Mouse (Mus musculus): Measurements from ENCODE around the gene Man2c1. TPM values are rescaled to one million over a fixed set of nuclear protein-coding genes. Genes with fewer than 3 reads are reported as not detected.

The Man2c1 gene
- polyA plus RNA-seq, 1 experiment from 2014 or later = 38.8 TPM

GRCm38 (mm10) chr9:57162496-57162895 lies 32.0 kb downstream of the Man2c1 start:
- H3K36me3 ChIP-seq (ENCODE audit: insufficient read depth, low read length) = no peaks in the 10 kb centered on the region
- H3K4me3 ChIP-seq (ENCODE audit: low read depth, low read length) = no peak overlapping the region
- TF ChIP-seq EP300 (IDR thresholded peaks at IDR 0.05) = no peak
- peak; percentile 78 for TF ChIP-seq CTCF (IDR thresholded peaks at IDR 0.05)
- peaks cover 8% of the 10 kb centered on the region; the same call in 1 of the 2 replicates for H3K4me1 ChIP-seq (ENCODE audit: insufficient read depth, low read depth, low read length)
- no peak overlapping the region for H3K4me2 ChIP-seq (replicated peaks; ENCODE audit: low read depth, low read length)
- H3K9me3 ChIP-seq (ENCODE audit: low read length) = no peaks in the 10 kb centered on the region
- 12% methylated on average over 3 of the region's 3 CpGs for WGBS
- no peaks in the 10 kb centered on the region for H3K27me3 ChIP-seq (replicated peaks; ENCODE audit: insufficient read depth, low read length)
- no peak for ATAC-seq
- H3K9ac ChIP-seq (replicated peaks; ENCODE audit: low read depth) = no peak overlapping the region
- no peak overlapping the region for H3K27ac ChIP-seq (ENCODE audit: low read length)
- DNase-seq (ENCODE audit: low spot score) = peak; percentile 48

GRCm38 (mm10) chr9:57163137-57163536 lies 32.6 kb downstream of the Man2c1 start:
- H3K27ac ChIP-seq (ENCODE audit: low read length) = no peak overlapping the region
- WGBS = 27% methylated on average over 2 of the region's 2 CpGs
- ATAC-seq (no peak), DNase-seq (ENCODE audit: low spot score) (no peak)
- no peak overlapping the region for H3K4me2 ChIP-seq (replicated peaks; ENCODE audit: low read depth, low read length)
- no peak overlapping the region for H3K4me3 ChIP-seq (ENCODE audit: low read depth, low read length)
- no peaks in the 10 kb centered on the region for H3K27me3 ChIP-seq (replicated peaks; ENCODE audit: insufficient read depth, low read length)
- H3K36me3 ChIP-seq (ENCODE audit: insufficient read depth, low read length) = no peaks in the 10 kb centered on the region
- no peaks in the 10 kb centered on the region for H3K9me3 ChIP-seq (ENCODE audit: low read length)
- no peak for TF ChIP-seq CTCF (IDR thresholded peaks at IDR 0.05)
- no peak for TF ChIP-seq EP300 (IDR thresholded peaks at IDR 0.05)
- peaks cover 4% of the 10 kb centered on the region; the same call in 1 of the 2 replicates for H3K4me1 ChIP-seq (ENCODE audit: insufficient read depth, low read depth, low read length)
- no peak overlapping the region for H3K9ac ChIP-seq (replicated peaks; ENCODE audit: low read depth)

- no peak overlapping the region for H3K9ac ChIP-seq (replicated peaks; ENCODE audit: low read depth)
- H3K27me3 ChIP-seq (replicated peaks; ENCODE audit: insufficient read depth, low read length) = no peaks in the 10 kb centered on the region
- no peak overlapping the region for H3K27ac ChIP-seq (ENCODE audit: low read length)
- no peaks in the 10 kb centered on the region for H3K36me3 ChIP-seq (ENCODE audit: insufficient read depth, low read length)
- 82% methylated on average over 2 of the region's 2 CpGs for WGBS
- TF ChIP-seq CTCF (IDR thresholded peaks at IDR 0.05) = no peak
- no peak for TF ChIP-seq EP300 (IDR thresholded peaks at IDR 0.05)
- H3K4me2 ChIP-seq (replicated peaks; ENCODE audit: low read depth, low read length) = no peak overlapping the region
- H3K4me3 ChIP-seq (ENCODE audit: low read depth, low read length) = no peak overlapping the region
- H3K4me1 ChIP-seq (ENCODE audit: insufficient read depth, low read depth, low read length) = no peaks in the 10 kb centered on the region
- ATAC-seq (no peak), DNase-seq (ENCODE audit: low spot score) (no peak)
- H3K9me3 ChIP-seq (ENCODE audit: low read length) = no peaks in the 10 kb centered on the region
These were observed 35.7 kb downstream of the Man2c1 start for GRCm38 (mm10) chr9:57166173-57166572.

DNA sequence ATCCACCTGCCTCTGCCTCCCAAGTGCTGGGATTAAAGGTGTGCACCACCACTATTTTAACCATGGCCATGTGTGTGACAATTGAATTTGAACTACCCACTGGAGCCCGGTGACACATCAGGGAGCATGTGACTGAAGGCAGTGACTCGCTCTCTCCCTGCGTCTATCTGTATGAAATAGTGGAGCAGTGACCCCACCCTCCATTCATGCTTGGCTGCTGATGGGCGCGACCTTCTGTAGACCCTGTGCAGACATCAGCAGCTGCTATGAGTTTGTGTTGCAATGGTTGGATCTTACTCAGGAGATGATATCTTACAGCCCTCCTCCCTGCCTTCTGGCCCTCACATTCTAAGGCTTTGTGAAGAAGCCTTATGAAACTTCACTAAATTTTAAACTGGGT lies 37.9 kb downstream of the Man2c1 start:
- 72% methylated on average over 5 of the region's 5 CpGs for WGBS

More for the DNA sequence above, 37.9 kb downstream of the Man2c1 start:
- no peaks in the 10 kb centered on the region for H3K36me3 ChIP-seq (ENCODE audit: insufficient read depth, low read length)
- no peaks in the 10 kb centered on the region for H3K9me3 ChIP-seq (ENCODE audit: low read length)
- H3K9ac ChIP-seq (replicated peaks; ENCODE audit: low read depth) = no peak overlapping the region
- ATAC-seq (no peak), DNase-seq (ENCODE audit: low spot score) (no peak)
- no peak overlapping the region for H3K4me3 ChIP-seq (ENCODE audit: low read depth, low read length)
- no peak overlapping the region for H3K4me2 ChIP-seq (replicated peaks; ENCODE audit: low read depth, low read length)
- no peak overlapping the region for H3K27ac ChIP-seq (ENCODE audit: low read length)
- H3K27me3 ChIP-seq (replicated peaks; ENCODE audit: insufficient read depth, low read length) = no peaks in the 10 kb centered on the region
- no peaks in the 10 kb centered on the region for H3K4me1 ChIP-seq (ENCODE audit: insufficient read depth, low read depth, low read length)
- TF ChIP-seq EP300 (IDR thresholded peaks at IDR 0.05) (no peak), CTCF (IDR thresholded peaks at IDR 0.05) (no peak)

Other genes starting within 250 kb of the Man2c1 start
- 8.7 and 8.9 TPM in 2 replicates for gene Snx33, start 202.3 kb upstream of the Man2c1 start, polyA plus RNA-seq (2015; fragmentation: Nextera tagmentation; extraction: Ambion mirVana)
- 84.7 and 87.7 TPM in 2 replicates for gene Imp3, start 193.2 kb upstream of the Man2c1 start, polyA plus RNA-seq (2015; fragmentation: Nextera tagmentation; extraction: Ambion mirVana)
- 12.2 and 12.7 TPM in 2 replicates for gene Snupn, start 179.8 kb upstream of the Man2c1 start, polyA plus RNA-seq (2015; fragmentation: Nextera tagmentation; extraction: Ambion mirVana)
- 20.1 and 22.8 TPM in 2 replicates for gene Ptpn9, start 135.8 kb upstream of the Man2c1 start, polyA plus RNA-seq (2015; fragmentation: Nextera tagmentation; extraction: Ambion mirVana)
- 14.3 and 17.5 TPM in 2 replicates for gene Sin3a, start 58.6 kb upstream of the Man2c1 start, polyA plus RNA-seq (2015; fragmentation: Nextera tagmentation; extraction: Ambion mirVana)
- 6.2 and 7.2 TPM in 2 replicates for gene Neil1, start 17.6 kb downstream of the Man2c1 start, polyA plus RNA-seq (2015; fragmentation: Nextera tagmentation; extraction: Ambion mirVana)
- 81.5 and 106 TPM in 2 replicates for gene Commd4, start 27.6 kb downstream of the Man2c1 start, polyA plus RNA-seq (2015; fragmentation: Nextera tagmentation; extraction: Ambion mirVana)
- not detected in 2 replicates for gene Trcg1, start 105.9 kb downstream of the Man2c1 start, polyA plus RNA-seq (2015; fragmentation: Nextera tagmentation; extraction: Ambion mirVana)
- gene 1700017B05Rik, start 131.9 kb downstream of the Man2c1 start, polyA plus RNA-seq (2015; fragmentation: Nextera tagmentation; extraction: Ambion mirVana) = 15.6 TPM in 2 replicates